Mouse (Mus musculus): ENCODE data around the gene Ptma.

DNA sequence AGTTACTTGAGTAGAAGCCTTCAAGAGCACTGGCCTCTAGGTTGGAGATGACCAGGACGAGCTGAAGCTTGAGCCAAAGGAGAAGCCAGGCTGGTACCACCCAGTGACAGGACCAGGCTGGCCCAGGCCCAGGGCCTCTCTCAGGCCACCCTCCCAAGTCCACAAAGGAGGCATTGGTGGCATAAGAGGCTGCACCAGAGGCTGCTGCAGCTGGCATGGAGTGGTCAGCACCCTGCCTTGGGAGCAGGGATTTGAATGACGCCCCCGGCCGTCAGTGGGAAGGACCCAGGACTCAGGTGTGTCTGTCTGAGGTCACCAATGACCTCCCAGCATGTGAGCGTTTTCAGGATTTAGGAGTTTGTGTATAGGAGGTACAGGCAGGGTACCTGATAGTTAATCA is 18.7 kb upstream of the Ptma start:
- TF ChIP-seq CTCF (IDR thresholded peaks at IDR 0.05; ENCODE audit: low read depth) = no peak
- TF ChIP-seq EP300 (IDR thresholded peaks at IDR 0.05; ENCODE audit: low read depth) = no peak
